Mouse (Mus musculus) erythroblast, embryonic 14.5 days (primary cell): ENCODE results near the gene Cacfd1.

Experiments used
- GATA1 ChIP-seq: IDR thresholded peaks from 2 replicates; pipeline ENCODE4 v1.6.1; 2012; ENCODE audit warnings: low read length, inconsistent platforms, mixed read lengths
- TAL1 ChIP-seq: IDR thresholded peaks from 3 replicates; pipeline ENCODE4 v1.6.1; 2012; ENCODE audit warnings: low read length, inconsistent platforms, mixed read lengths

DNA sequence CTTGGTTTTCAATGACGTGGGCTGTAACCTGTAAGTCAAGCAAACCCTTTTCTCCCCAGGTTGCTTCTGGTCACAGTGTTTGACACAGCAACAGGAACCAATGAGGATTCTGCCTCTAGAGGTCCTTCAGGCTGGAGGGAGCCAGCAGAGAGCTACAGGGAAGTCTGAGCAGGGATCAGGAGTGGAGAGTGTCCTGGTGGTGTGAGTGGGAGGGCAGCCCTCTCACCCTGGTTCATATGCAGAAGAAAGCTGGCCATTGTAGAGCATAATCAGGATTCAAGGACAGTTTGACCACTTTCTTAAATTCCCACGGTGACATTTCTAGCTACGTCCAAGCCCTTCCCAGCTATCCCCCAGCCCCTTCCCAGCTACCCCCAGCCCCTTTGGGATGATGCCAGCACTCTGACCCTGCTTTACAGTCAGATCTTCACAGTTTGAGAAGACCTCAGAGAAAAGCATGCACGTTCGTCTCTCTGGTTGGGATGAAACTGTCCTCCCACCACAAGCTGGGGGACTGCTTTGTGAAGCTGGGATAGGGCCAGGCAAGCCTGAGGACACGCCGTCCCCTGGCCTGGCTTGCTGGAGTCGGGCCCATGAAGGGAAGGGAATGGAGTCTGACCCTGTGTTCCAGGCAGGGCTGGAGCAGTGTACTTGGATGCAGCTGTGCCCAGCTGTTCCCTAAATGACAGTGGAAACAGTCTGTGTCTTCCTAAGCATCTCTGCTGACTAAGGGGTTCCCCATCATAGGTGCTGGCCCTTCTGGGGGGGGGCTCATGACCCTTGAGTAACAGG, 36.4 kb downstream of the Cacfd1 start:
- TF ChIP-seq TAL1 (no peak), GATA1 (no peak)
